Mouse (Mus musculus) right cerebral cortex, postnatal 4 days (tissue): ENCODE measurements at regions not wholly inside any gene's neighbourhood (a gene's known extent, or its start where the extent isn't known, plus 50 kb on each side); places are given as distances from the start of the nearest gene placed in this dataset.
A peak's percentile ranks its signal among the peaks of the same experiment; 100 is the strongest.

ENCODE experiments used
- DNase-seq: peaks from one replicate; pipeline ENCODE4 v3.0.0-alpha.2; 2022

- no peak for DNase-seq
These were observed 64.7 kb upstream of the Nrip1 start for GRCm38 (mm10) chr16:76438093-76438883.

- no peak for DNase-seq
These were observed 62.7 kb upstream of the Nrip1 start for GRCm38 (mm10) chr16:76436290-76436689.

- peak; percentile 58 for DNase-seq
These were observed 59.6 kb upstream of the Nrip1 start for GRCm38 (mm10) chr16:76433076-76433825.

- DNase-seq, result peak; percentile 16
These were observed 58.7 kb upstream of the Nrip1 start for GRCm38 (mm10) chr16:76432304-76432703.

- DNase-seq, result no peak
These were observed 55.5 kb upstream of the Nrip1 start for GRCm38 (mm10) chr16:76429156-76429555.

- DNase-seq, result no peak
These were observed 50.3 kb upstream of the Nrip1 start for GRCm38 (mm10) chr16:76423964-76424363.
